Mouse (Mus musculus) activated CD4-positive, CD25-positive, alpha-beta regulatory T cell, adult 4 months (primary cell): Measurements from ENCODE around the gene Sepsecs. TPM values are rescaled to one million over a fixed set of nuclear protein-coding genes. Genes with fewer than 3 reads are reported as not detected.
A peak's percentile ranks its signal among the peaks of the same experiment; 100 is the strongest.

Source experiments
- ATAC-seq: one replicate; pipeline ENCODE4 v1.8.0; 2017
- polyA plus RNA-seq, 2 experiments: library from polyadenylated mRNA; unstranded; fragments of 100-300 nt; shearing (Covaris generic); gene quantifications; one replicate each; pipeline ENCODE4 v1.2.1; 2017

The Sepsecs gene
- polyA plus RNA-seq, 2 experiments from 2014 or later, result 4.1 to 4.4 TPM

DNA sequence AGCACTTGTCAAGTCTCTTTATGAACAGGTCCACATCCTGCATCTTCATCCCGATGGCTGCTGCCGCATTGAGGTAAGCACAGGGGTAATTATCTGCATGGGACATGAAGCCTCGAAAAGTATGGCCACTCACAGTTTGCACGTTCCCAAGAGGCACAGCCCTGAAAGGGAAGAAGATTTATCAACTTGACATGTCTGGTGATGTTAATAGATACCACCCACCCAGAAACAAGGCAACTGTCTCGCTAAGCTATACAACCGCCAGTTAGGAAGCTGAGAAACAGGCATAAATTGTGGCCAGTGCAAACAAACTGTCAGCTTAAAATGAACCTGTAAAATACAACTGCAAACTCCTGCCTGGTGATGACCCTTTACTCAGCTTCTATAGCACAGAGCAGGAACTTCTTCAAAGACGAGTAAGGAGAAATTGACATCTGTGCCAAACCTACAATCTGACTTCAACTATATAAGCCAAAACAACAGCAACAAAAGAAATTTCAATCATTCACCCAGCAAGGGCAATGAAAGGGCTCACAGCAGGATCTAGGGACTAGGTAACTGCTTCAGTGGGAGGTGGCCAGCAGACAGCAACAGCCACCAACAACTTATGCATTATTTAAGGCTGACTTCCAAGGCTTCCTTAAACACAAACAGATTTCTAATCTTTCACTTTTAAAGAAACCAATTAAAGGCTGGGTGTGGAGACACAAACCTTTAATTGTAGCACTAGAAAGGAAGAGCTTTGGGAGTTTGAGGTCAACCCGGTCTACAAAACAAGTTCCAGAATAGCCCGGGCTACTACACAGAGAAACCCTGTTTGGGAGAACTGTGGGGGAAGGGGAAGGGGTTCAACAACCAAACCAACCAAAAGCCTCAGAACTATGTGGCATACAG is 25.3 kb downstream of the Sepsecs start:
- no peak for ATAC-seq

DNA sequence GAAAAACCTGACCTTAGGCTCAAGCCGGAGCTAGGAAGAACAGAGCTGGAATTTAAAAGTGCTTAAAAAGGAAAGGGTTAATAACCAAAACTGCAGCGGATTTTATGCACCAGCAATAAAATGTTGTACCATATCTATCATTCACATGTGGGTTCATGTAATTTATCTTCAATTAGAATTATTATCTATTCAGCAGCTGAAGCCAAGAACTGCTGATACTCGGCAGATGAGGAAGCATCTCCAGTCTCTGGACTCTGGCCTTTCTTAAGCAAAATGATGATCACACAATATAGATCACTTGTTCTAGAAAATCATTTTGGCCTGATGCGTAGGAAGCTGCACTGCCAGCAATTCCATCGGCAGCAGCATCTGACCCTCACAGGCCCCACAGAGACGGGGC is 27.8 kb downstream of the Sepsecs start:
- ATAC-seq, result no peak

DNA sequence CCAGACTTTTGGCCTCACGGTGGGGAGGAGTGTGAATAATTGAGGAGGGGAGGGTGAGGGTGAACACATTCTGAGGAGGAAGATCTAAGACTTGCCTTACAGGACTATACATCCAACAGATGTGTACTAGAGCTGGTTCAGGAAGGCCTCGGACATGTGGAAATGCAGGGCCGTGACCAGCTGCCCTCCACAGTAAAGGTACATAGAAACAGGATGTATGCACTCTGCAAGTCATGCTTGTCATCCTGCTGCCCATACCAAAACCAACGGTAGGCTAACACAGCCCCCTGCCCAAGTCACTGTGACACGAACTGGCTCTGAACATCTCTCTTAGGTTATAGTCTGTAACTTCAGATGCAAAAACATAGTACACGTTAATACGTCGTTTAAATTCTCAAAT is 30.6 kb downstream of the Sepsecs start:
- no peak for ATAC-seq

DNA sequence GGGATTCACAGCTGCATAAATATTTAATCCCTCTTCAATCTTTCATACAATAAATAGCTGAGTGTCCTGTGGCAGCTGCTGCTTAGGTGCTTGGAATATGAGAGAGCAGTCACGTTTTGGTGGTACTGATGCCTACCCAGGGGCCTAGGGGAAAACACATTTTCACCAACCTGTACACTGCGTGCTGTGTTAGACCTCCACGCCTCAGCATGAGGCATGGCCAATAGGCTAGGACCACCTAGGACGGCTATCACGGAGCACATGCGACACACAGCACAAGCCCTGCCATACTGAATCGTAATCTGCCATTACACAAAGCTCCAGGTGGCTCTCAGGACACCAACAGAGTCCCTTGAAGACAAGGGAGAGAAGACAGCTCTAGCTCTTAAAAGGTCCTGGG is 31.5 kb downstream of the Sepsecs start:
- no peak for ATAC-seq

DNA sequence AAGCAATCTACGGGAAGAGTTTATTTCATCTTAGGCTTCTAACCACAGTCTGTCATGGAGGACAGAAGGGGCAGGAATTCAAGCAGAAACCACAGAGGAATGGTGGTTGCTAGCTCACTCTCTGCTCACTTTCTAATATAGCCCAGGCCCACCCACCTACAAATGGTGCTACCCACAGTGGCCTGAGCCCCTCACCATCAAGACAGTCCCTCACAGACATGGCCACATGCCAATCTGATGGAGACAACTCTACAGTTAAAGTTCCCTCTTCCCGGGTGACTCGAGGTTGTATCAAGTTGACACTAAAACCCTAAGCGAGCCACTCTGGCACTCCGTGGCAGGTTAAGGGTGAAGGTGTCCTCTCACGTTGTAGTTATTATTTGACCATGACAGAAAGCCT is 32.6 kb downstream of the Sepsecs start:
- ATAC-seq, result no peak

DNA sequence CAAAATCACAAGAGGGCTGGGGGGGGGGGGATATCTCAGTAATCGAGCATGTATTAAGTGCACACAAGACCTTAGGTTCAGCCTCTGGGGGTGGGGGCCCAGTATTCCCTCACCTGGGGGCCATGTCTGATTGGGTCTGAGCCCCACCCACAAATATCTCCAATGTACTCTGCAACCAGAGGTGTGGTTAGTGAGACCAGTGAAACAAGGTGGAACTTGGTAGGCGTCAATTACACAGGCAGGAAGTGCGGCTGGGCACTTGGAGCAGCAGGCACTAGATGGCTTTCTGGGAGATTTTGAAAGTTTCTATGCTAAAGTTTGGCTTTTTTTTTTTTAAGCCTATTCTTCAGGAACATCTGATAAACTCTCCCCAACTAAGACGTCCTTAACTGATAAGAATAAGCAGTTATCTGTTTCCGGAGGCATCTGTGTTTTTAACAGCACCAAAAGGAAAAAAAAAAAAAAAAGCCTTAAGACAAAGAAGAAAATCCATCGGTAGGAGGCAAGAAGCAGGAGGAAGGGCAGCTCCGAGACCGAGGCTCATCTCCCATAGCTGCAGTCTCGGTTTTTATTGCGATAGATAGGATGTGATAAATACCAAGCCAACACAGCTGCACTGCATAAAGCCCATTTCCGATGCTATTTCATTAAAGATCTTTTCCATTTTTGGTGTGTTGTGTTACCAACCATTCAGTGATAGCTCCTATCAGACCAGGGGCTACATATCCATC is 33.3 kb downstream of the Sepsecs start:
- ATAC-seq, result no peak

DNA sequence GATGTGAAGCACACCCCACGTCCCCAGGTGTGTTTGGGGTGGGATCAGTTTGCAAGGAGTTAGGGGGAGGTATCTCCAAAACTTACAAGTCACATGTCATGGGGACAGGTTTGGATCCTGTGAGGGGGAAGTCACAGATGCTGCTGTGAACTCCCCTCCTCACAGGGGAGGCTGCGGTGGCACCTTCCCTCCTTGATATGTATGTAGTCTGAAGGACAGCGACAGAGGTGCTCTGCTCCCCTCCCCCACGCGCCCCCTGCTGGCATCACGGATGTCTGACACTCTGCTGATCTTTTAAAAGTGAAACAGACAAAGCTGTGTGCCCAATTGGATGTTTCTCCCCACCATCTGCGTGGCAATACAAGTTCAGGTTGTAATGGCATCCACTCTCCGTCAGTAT is 35.5 kb downstream of the Sepsecs start:
- peak; percentile 86 for ATAC-seq

DNA sequence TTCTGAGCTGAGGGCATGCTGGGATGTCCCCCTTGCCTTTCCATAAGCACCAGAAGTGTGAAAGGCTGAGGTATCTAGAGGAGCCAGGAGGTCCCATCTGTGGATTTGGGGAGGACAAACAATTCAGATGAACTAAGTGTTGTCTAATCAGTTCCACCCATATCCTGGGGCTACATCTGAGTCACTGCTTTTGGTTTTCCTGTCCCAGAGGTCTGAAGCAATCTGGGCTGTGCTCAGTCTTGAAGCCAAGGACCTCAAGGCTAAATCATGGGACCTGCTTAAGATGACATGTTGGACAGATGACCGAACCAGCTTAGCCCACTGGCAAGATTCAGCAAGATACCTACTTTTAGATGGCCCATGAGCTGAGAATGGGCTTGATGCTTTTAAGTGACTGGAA is 39.0 kb downstream of the Sepsecs start:
- no peak for ATAC-seq

DNA sequence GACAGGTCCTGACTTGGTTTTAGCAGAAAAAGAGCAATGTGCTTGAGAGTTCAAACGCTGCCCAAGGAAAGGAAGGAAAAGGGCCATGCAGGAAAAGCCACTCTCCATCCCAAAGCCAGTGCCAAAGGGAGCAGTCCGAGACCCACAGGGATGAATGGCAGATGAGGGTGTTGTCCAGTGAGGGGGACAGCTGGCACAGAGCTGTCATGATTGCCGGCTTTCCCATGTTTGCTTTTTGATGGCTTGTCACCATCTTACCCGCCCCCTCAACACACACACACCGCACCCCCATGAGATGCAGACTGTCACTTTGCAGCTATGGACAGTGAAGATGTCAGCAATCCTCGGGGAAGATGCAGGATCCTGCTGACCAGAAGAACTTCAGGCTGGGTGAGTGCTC is 40.3 kb downstream of the Sepsecs start:
- no peak for ATAC-seq

DNA sequence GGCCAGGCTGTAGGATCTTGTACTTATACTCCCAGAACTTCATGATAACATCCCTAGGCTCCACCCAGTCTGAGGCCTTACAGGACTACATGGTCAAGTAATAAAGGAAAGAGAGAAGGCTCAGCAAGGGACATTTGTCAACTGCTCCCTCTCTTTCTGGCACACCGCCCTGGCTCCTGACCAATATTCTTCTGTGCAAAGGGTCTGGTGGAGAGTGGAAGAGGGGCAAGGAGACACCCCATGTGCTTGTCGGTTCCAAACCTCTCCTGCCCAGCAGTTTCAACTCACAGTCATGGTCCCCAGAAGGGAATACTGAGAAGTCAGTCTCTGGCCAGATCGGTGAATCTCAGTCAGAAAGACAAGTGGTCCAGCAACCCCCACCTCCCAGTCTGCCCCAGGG is 40.7 kb downstream of the Sepsecs start:
- no peak for ATAC-seq

DNA sequence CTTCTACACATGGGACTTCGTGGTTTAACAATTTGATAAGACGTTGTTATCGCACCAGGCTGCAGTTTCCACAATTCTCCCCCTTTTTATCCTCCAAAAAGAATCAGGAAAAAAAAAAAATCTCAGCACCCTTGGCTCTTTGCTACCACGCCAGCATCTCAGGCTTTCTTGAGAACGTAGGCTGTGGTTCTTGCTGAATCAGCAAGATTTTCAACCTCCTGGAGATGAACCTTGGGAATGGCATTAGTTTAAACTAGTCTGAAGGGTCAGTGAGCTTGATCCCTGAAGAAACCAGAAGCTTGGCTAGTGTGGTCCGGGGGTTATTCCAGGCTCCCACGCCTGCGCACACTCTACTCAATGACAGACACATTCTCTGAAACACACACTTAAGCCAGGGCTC is 41.8 kb downstream of the Sepsecs start:
- no peak for ATAC-seq

DNA sequence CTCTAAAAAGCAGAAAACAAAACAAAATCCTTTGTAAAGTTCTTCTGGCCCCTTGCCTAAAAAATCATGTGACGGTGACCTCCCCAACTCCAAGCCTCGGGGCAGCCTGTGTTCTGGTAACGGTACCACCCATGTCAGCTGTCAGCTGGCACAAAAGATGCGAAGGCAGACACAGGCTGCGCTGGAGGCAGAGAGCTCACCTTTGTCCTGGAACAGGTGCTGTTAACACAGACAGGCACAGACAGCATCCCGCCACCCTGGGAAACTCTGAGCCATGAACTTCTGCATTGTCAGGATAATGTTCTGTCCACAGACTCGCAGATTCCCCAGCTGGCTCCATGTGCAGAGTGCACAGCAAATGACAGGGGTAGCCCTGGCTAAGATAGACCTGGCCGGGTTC is 43.4 kb downstream of the Sepsecs start:
- no peak for ATAC-seq

DNA sequence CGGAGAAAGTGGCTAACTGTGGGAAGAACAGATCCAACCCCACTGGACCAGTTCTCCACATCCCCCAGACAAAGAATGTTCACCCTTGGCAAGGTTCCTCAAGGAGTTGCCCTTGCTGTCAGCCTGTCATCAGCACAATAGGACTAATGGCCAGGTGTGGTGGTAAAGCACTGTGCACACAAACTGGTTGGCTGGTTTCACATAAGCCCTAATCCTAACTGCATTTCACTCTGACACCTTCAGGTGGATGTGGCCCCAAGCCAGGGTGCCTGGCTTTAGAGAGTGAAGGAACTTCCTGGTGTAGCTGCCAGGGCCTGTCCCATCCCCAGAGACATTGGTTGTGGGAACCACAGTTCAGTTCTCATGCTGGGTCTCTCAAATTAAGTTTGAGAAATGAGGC is 44.6 kb downstream of the Sepsecs start:
- ATAC-seq, result no peak

DNA sequence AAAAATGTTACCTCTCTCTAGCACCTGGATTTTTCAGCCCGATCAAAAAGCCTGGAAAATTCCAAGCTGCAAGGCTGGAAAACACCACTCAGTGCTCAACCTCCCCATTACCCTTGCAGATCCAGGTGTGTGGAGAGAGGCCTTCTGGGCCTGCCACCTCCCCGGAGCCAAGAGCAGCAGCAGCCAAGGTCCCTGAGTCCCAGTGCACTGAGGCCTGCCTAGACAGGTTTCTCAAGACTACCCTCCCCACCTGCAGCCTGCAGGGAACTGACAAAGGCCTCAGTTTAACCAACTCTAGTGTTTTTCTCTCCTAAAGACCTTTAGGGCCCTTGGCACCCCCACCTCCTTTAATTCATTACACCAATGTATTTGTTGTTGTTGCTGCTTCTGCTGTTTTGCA is 46.4 kb downstream of the Sepsecs start:
- ATAC-seq, result no peak

DNA sequence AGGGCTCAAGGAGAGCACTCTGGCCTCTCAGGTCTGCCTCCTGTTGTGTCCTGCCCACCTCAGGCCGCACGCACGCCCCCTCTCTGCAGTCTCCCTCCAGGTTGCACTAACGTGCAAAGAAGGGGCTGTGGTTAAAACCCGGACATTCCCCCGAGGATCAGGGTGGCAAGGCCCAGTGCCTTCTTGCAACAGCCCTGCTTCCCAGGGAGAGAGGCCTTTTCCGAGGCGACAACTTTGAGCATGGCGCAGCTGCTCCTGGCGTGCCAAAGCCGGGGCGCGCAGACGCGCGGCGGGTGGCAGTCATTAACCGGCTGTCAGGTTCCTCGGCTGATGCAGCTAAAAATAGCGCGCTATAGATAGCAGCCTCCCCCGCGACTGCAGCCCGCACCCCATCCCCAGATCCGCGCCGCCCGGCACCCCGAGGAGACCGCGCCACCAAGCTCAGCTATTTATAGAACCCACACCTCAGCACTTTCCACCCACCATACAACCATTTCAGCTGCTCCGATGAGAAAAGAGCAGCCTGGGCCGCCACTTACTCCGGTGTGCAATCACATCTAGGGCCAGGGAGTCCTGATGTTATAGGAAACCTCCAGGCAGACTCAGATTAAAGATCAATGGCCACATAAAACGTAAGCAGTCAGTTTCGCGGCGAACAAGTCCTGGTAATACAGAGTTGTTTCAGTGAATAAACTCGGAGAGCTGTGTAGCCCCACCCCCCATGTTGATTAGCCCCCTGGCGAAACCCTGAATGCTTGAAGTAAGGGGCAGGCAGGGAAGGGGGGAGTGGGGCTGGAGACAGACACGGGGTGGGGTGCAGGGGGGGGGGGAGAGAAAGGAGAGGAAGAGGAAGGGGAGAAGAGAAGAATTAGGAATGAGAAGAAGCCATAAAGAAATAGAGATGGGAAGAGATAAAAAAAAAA is 50.9 kb downstream of the Sepsecs start:
- ATAC-seq, result peak; percentile 83

DNA sequence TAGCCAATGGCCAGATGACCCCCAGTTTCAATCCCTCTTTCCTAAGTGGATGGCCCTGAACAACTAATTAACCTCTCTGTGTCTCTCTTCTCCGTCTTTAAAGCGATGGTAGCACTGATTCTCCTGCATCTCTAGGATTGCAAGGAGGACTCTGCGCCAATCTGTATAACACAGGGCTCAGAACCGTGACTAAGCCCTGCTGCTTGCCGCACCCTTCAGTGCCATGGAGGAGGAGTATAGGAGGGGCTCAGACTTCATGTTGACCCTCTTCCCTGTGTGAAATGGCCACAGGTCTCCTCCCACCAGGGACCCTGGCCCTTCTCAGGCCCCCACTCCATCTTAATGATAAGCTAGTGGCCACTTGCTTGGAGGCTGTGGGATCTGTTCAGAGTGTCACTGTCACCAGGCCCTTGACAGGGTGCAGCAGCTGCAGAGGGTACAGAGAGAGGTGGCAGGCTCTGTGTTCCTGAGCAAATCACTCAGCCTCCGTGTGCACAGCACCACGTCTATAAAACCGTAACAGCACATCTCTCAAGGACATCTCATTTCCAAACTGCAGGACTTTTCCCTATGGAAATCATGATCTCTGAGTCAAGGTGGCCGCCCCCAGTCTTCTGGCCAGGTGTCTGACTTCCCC is 51.7 kb downstream of the Sepsecs start:
- no peak for ATAC-seq

DNA sequence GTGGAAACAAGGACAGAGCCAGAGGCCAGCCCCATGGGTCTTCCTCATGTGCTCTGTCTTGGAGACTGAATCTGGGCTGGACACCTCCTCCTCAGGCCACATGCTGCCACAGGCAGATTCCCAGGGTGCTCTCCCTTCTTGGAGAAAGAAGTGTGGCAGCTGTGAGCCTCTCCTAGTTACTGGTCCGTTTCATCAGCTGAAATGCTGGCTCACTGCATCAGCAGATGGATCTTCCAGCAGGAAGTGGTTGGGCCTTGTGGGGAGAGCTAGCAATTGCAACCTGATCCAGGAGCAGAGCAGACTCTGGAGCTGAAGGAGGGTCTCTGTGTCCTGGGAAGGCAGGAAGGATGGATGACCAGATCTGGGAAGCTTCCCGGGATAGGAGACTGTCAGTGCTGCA is 53.0 kb downstream of the Sepsecs start:
- no peak for ATAC-seq

DNA sequence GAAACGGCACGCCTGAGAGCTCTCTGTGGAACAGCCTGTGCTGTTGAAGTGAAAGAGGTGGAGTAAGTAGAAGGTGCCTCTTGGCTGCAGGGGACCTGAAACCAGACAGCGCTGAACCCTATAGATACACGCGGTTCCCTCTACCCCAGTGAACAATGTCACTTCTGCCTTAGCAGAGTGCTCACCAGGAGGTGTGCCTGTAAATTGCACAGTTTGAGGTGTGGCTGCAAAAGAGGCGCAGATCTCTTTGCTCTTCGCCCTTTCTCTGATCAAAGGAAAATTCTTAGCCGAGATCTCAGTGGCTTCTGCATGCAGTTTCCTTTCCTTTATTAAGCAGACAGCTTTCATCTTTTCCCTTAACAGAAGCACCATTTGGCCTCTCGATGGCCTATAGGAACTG is 54.1 kb downstream of the Sepsecs start:
- no peak for ATAC-seq

DNA sequence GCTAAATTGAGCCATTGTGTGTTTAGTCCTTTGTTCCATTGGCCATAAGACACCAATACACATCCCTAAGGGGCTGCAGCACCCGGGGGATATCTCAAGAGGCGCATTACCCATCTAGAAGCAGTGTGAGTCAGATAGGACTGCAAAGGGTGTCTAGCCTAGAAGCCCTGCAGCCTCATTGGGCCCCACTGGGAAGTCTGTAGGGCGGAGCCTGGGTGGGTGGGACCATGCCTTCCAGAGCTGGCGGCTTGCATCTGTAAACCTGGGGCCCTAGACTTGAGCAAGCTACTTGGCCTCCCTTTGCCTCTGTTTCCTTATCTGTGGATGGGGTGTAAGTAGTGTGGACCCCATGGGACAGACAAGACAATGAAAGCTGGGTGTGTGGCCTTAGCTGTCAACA is 54.8 kb downstream of the Sepsecs start:
- ATAC-seq, result no peak

DNA sequence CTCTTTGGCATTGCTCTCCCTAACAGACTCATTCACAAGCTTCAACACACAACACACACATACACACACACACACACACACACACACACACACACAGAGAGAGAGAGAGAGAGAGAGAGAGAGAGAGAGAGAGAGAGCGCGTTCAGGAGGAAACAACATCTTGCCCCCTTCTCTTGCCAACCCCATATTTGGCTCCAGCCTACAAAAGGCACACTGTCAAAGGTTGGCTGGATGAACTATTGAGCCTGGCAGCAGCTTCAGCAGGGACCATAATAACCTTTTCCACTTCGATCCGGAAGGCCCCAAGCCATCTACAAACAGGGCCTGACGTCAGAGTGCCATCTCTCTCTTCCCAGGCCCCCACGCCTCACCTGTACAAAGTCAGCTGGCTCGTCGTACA is 56.7 kb downstream of the Sepsecs start:
- ATAC-seq, result no peak

DNA sequence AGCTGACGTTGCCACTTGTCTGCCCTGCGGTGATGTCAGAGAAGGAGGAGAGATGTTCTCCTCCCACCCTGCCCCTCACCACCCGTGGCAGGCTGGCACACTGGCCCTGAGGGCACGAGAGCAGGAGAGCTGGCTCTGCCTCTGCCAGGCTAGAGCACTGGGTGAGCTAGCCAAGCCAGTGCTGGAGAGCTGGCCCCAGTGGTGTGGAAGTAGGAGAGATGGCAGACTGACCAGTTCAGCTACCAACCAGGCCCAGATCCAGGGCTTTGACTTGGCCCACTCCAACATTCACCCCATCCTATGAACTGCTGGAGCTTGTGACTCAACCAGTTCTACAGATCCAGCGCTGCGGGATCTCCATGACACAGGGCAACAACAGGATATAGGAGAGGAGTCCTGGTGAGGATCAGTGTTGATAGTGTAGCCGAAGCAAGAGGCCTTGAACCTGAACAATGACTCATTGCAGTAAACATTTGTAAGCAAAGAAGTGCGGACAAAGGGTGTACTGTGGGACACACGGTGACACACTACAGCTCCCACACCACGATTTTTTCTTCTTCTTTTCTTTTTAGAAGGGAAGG is 58.1 kb downstream of the Sepsecs start:
- no peak for ATAC-seq

DNA sequence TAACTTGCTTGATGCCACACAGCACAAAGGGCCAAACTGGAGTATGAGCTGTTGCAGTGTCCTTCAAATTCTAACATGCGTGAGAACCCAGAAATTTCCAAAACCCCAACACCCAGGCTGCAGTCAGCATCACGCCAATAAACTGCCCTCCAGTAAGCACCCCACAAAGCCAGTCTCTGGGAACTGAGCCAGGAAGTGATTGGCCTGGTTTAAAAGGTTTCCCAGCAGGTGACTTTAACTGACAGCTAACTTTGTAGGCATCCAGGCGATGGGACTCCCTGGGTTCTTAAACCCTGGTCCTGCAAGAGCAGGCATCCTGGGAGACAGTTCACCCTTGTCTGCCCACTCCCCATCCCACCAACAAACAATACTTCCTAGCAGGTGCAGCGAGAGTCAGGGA is 59.2 kb downstream of the Sepsecs start:
- no peak for ATAC-seq
